Mouse (Mus musculus) layer of hippocampus, postnatal 25 days (tissue): ENCODE results near the gene Adamts2. TPM values are rescaled to one million over a fixed set of nuclear protein-coding genes. Genes with fewer than 3 reads are reported as not detected.

ENCODE experiments used
- DNase-seq, 2 experiments: peaks; one replicate each; pipeline ENCODE4 v3.0.0; 2022; ENCODE audit warnings: mixed read lengths in 2 of 2, low spot score in 1 of 2; ENCODE audit errors: extremely low spot score in 1 of 2
- total RNA-seq, 2 experiments: library from RNA; stranded (reverse); gene quantifications; 2 replicates each; pipeline ENCODE4 v1.2.3; 2021

Gene Adamts2
- total RNA-seq, 2 experiments from 2014 or later, result 9.0 to 13.5 TPM

DNA sequence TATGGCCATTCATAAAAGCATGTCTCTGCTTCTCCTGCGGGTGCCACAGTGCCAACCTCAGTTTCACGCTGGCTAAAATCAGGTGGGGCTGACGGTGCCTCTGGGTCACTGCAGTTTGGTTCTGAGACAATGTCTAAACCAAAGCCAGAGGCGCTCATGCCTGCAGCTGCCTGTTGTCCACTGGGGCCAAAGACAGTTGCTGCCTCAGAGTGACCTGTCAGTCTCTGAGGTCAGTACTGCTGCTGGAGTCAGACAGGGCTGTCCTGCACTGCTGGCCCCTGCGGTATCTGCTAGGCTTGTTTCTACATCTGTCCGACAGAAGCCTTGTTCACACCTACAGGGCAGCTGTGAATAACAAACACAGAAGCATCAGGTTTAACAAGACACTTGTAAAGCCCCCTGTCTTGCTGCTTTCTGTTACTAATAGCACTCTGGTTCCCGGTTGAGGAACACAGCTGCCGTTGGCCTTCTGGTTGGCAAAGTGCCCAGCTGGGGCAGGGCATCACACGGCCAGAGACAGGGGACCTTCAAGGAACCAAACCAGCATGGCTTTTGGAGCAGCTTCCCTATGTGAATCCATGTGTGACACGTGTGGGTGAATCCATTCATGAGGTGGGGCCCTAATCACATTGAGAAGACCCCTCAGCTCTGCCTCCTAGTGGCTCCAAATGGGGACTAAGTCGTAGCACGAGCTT, 119.1 kb downstream of the Adamts2 start:
- DNase-seq, result no peak

DNA sequence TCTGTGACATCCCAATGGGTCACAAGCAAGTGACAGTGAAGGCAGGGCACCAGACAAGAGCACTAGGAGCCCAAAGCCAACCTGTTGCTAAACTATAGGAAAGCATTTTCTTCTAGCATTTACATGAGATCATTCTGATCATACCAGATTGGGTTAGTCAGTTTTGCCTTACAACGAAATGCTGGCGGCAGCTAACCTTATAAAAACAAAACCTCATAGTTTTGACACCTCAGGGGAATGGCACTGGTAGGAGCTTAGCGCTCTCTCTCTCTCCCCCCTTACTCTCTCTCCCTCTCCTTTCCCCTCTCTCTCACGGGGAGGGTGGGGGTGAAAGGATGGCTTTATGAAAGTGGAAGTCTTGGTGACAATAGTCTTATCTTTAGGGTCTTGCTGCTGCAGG, 123.7 kb downstream of the Adamts2 start:
- no peak for DNase-seq

GRCm38 (mm10) chr11:50726035-50726434, 124.2 kb downstream of the Adamts2 start:
- no peak for DNase-seq

GRCm38 (mm10) chr11:50733146-50733545, 131.3 kb downstream of the Adamts2 start:
- DNase-seq, result no peak

DNA sequence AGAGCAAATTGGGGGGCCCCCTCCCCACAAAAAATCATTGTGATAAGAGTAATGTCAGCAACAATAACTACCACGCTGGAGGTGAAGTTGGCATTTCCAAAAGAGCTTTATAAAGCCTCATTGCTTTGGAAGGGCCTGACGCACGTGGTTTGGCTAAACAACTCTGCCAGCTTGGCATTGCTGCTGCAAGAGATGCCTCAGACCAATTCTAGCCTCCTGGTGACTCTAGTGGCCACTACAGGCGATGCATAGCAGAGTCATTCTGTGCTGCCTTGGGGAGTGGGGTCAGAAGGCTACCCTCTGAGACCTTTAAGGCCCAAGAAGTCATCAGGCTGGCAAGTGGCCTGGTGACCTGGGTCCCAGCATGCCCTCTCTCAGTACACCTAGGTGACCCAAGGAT, 132.2 kb downstream of the Adamts2 start:
- no peak for DNase-seq

DNA sequence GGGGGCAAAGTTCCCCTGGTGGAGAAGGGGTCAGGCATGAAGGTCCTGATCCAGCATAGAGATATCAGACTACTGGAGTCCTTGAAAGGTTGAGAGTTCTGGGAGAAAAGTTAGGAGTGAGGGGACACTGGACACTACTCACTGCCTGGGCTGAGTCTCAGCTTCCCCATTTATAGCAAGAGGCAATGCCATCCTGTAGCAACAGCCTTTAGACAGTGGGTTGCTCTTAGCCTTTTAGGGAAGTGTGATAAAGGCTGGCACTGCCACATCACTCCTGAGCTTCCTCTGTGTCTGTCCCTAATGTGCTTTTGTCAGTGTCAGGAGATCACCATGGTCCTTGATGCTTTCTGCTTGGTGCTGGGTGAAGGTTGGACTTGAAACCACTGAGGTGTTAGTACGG, 134.7 kb downstream of the Adamts2 start:
- DNase-seq, result no peak

DNA sequence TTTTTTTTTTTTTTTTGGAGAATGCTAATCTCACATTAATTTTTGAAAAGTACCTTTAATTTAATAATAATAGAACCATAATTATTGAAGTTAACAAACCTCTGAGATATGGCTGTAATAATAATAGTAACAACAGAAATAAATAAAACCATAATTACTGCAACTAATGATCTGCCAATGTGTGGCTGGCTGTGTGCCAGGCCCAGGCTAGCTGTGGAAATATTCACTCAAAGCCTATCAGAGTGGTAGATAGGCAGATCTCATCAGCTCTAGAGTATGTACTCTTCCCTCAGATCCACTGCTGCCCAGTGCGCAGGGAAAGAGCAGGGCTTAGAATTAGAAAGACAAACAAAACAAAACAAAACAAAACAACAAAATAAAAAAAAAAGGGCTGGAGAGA, 136.6 kb downstream of the Adamts2 start:
- DNase-seq, result peak in 1 of 2 experiments; percentile 34

GRCm38 (mm10) chr11:50739453-50739852, 137.6 kb downstream of the Adamts2 start:
- no peak for DNase-seq

DNA sequence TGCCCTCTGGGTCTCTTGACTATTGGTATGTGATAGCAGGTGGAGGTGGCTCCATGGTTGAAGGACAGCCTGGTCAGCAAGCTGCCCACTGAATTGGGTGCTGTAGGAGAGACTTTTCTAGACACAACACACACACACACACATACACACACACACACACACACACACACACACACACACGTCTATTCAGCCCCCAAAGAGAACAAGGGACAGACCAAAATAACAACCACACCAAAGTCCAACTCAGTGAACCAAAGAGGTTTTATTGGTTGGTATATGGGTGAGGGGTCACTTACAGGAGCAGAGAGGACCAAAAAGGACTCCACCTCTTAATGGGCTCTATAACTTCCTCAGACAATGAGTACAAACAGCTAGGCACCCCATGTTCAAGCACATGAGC, 140.3 kb downstream of the Adamts2 start:
- no peak for DNase-seq

DNA sequence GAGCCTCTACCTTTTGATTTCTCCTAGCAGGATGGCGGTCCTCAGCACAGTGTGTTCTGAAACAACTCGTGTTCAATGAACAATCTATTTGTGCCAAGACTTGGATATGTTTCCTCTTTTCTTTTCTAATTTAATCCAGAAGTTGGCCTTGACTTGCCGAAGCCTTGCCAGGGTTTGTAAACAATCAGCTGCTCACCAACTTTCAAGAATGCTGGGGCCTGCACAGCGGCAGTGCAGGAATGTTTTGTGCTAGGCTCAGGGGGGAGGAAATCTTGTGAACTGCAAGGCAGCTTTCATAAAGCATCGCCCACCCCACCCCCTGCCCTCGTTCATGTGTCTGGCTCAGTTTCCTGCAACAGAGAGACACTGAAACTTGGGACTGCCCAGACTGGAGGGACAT, 143.1 kb downstream of the Adamts2 start:
- DNase-seq, result peak in 1 of 2 experiments; percentile 15

- no peak for DNase-seq
Measured at GRCm38 (mm10) chr11:50746508-50746907, 144.6 kb downstream of the Adamts2 start.

DNA sequence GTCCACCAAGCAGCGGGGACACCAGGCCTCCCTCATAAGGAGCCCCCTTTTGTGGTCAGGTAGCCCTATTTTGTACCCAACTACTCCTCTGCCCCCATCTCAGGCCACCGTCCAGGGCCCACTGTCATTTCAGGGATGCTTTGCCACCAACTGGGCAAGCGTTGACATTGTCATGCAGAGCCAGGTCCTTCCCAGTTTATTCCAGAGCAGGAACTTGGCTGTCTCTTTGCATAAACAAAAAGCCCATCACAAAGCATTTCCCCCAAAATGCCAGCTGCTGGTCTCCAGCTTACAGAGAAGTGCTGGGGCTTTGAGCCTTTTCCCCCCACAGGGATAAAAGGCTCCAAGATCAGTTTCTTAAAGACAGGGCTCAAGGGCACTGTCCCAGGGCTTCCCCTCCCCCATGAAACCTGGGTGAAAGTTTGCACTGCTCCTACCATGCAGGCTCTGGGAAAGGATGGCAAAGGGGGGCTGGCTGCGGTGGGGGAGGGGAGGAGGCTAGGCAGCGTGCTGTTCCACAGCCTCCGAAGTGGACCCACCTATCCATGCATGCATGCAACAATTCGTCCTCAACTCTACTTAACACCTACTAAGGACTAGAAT, 149.2 kb downstream of the Adamts2 start:
- no peak for DNase-seq

DNA sequence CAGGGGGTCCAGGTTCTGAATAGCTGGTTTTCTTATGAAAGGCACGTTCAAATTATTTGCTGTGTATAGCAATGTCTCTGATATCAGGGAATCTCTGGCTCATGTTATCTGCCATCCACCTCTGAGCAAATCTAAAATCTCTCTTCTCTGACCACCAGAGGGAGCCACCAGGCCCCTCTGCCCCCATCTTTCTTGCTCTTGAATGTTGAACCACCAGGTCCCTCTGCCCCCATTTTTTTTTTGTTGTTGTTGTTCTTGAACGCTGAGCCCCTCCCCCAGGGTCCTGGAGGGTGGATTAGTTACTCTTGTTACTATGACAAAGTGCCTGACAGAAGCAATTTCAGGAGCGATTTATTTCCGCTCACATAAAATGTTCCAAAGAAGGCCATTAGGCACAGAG, 155.9 kb downstream of the Adamts2 start:
- DNase-seq, result no peak

- no peak for DNase-seq
Measured at GRCm38 (mm10) chr11:50766461-50766860, 164.6 kb downstream of the Adamts2 start.

DNA sequence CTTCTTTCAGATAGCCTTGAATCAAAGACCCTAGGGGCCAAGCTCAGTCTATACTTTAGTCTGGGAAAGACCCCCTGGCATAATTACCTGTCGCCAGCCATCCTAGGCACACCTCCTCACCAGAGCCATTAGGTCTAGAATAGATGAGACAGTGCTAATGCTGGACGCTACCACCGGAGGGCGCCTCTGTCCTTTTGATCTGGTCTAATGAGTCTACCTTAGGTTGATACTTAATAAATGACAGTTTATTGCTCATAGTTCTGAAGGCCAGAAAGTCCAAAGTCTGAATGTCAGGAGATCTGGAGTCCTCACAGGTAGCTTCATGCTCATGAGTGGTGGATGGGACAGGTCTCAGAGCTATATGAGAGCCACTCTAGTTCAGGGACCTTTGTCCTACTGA, 165.2 kb downstream of the Adamts2 start:
- peak in 1 of 2 experiments; percentile 65 for DNase-seq

DNA sequence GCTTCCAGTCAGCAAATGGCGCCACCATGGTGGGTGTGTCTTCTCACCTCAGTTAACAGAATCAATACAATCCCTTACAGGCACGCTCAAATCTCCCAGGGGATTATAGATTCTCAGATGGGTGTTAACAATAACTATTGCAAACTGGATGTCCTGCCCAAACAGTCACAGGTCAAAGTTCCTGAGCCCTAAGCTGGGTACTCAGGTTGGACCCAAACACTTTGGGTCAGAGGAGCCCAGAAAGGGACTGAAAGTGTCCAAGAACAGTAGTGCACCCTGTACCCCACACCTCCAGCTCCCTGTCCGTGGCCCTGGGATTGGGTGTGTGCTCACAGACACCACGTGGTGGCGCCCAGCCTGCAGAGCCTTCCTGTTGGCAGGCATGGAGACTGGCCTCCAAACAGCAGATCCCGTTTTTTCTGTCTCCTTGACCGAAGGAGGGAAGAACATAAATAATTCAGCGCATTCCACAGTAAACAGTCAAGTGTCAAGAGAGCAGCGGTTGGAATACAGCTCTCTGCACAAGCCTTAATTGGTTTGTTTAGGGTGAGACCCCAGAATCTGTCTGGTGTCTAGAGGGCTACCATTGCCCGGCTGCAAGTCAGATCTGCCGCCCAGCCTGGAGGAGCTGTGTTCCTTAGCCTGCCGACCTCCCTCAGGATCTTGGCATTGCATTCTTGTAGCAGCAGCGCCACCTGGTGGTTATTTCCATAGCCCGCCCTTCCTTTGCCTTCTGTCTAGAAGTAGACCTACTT, 167.3 kb downstream of the Adamts2 start:
- peak; percentile 90 to 97 for DNase-seq

DNA sequence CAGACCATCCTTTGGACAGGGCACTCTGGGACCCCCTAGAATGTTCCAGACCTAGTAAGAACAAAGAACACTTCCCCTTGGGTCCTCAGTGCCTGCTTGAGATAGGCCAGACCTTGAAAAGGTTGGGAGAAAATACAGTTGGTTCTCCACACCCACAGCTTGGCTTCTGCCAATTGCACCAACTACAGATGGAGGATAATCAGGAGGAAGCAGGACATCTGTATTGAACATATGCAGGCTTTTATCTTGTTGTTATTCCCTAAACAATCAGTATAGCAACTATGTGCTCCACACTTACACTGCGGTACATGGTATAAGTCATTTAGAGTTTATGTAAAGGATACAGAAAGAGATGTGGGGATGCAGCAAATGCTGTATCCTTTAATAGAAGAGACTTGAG, 169.1 kb downstream of the Adamts2 start:
- DNase-seq, result no peak

- DNase-seq, result no peak
Measured at GRCm38 (mm10) chr11:50797674-50798073, 195.8 kb downstream of the Adamts2 start.

GRCm38 (mm10) chr11:50798836-50799235, 197.0 kb downstream of the Adamts2 start:
- no peak for DNase-seq

- no peak for DNase-seq
Measured at GRCm38 (mm10) chr11:50814233-50814632, 212.3 kb downstream of the Adamts2 start.

DNA sequence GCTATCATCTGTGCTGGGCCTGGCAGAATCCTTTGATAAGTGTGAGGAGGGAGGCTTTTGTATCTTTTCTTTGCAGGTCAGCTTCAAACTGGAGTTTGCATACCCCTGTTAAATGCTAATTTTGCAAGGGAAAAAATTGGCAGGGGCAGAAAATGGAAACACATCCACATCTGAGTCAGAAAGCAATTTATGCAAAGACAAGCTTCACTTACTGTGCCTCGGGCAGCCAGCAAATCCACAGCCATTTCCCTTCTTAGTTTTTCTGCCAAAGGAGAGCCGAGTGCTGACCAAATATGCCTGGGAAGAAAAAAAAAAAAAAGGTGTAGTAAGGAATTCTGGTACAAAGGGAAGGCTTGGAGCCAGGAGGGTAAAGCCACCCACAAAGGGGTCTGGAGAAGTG, 224.3 kb downstream of the Adamts2 start:
- DNase-seq, result no peak
